Comparison of ENCODE assay signal across 9 mouse cellular contexts in the genomic region with DNA sequence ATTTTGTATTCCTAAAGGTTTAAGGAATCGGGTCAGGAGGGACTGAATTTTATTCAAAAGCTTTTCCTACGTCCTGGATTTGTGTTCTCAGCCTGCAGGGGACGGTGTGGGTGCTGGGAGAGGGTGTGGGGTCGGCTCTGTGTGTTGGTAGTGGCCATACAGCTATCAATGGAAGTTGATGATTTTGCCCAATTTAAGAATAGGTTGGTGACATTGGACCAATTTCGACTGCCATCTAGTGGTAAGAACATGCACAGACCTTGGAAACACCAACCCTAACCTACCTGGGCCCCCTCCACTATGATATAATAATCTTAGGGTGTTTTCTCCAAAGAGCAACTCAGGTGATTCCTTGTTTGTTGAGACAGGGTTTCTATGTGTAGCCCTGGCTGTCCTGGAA. TPM values are rescaled to one million over a fixed set of nuclear protein-coding genes. Genes with fewer than 3 reads are reported as not detected.
DNase-seq lines count a peak whose midpoint lies in the region; ATAC-seq and TF ChIP-seq lines count a peak whose summit lies in the region.
"Had no signal": no experiment of that assay in that cellular context is flagged by ENCODE, and none has a peak within 500 bp of the region (broad histone marks: within the 10 kb centered on the region; RNA-seq: fewer than 3 reads in every experiment).

No protein-coding gene starts in this region.

- no peak overlapping the region for H3K4me2 ChIP-seq in forebrain, embryonic 14.5 days (ENCODE audit: low read length)
- H3K4me2 ChIP-seq in forebrain, embryonic 15.5 days (replicated peaks) = no peak overlapping the region
- no peak overlapping the region for H3K4me2 ChIP-seq in liver, embryonic 11.5 days
- H3K4me2 ChIP-seq in midbrain, postnatal 0 days (ENCODE audit: low read depth, low read length, poor library complexity, severe bottlenecking) = no peak overlapping the region
- H3K4me2 ChIP-seq: neural tube, embryonic 13.5 days had no signal

- ATAC-seq in forebrain, embryonic 14.5 days = no peak
- ATAC-seq in forebrain, embryonic 15.5 days (replicated peaks) = no peak
- ATAC-seq in liver, embryonic 11.5 days (replicated peaks; ENCODE audit: low FRiP score) = no peak
- ATAC-seq in granulocyte monocyte progenitor cell, adult 5-6 weeks (replicated peaks; ENCODE audit: poor library complexity, severe bottlenecking) = peak; percentile 24
- peak; percentile 38; the same call in 1 of the 2 replicates for ATAC-seq in midbrain, postnatal 0 days (ENCODE audit: low FRiP score)

- H3K79me2 ChIP-seq in liver, adult 2 months (ENCODE audit: control insufficient read depth, insufficient read depth, low read length) = no peaks in the 10 kb centered on the region

- no peak overlapping the region for H3K9ac ChIP-seq in forebrain, embryonic 14.5 days (ENCODE audit: low read length)
- H3K9ac ChIP-seq in forebrain, embryonic 15.5 days (replicated peaks) = no peak overlapping the region
- H3K9ac ChIP-seq in liver, adult 2 months (ENCODE audit: low read depth, low read length) = no peak overlapping the region
- H3K9ac ChIP-seq in liver, embryonic 11.5 days (ENCODE audit: low read depth, low read length) = no peak overlapping the region
- no peak overlapping the region for H3K9ac ChIP-seq in midbrain, postnatal 0 days (replicated peaks; ENCODE audit: low read length, poor library complexity, severe bottlenecking)
- H3K9ac ChIP-seq: neural tube, embryonic 13.5 days had no signal

- peak; percentile 69 for DNase-seq in forebrain, embryonic 14.5 days (ENCODE audit: low spot score)
- peak; percentile 41 for DNase-seq in liver, adult 2 months (ENCODE audit: extremely low read depth, low read depth, low spot score)
- no peak for DNase-seq in liver, embryonic 11.5 days (ENCODE audit: low spot score)
- peak; percentile 60 for DNase-seq in R1 (ENCODE audit: low read depth, low spot score)
- peak; percentile 65 for DNase-seq in midbrain, postnatal 0 days (ENCODE audit: low spot score)
- DNase-seq in spleen, postnatal 14 days (ENCODE audit: low spot score in 2 of 2) = no peak

- no peaks in the 10 kb centered on the region for H3K4me1 ChIP-seq in forebrain, embryonic 14.5 days (ENCODE audit: control insufficient read depth, insufficient read depth, low read length)
- H3K4me1 ChIP-seq in forebrain, embryonic 15.5 days = no peaks in the 10 kb centered on the region
- H3K4me1 ChIP-seq in liver, adult 2 months (ENCODE audit: control insufficient read depth, insufficient read depth, low read length) = no peaks in the 10 kb centered on the region
- no peaks in the 10 kb centered on the region for H3K4me1 ChIP-seq in liver, embryonic 11.5 days (replicated peaks; ENCODE audit: control insufficient read depth, insufficient read depth, low read length)
- no peaks in the 10 kb centered on the region for H3K4me1 ChIP-seq in midbrain, postnatal 0 days (ENCODE audit: insufficient read depth, low read length)
- H3K4me1 ChIP-seq: neural tube, embryonic 13.5 days had no signal

- peak; percentile 68 for TF ChIP-seq CTCF in liver, adult 2 months (IDR thresholded peaks at IDR 0.05; ENCODE audit: low read depth, low read length)
- peak; percentile 86 for TF ChIP-seq CTCF in midbrain, postnatal 0 days (IDR thresholded peaks at IDR 0.05)

- no peak overlapping the region for H3K4me3 ChIP-seq in forebrain, embryonic 14.5 days (ENCODE audit: low read depth, low read length)
- H3K4me3 ChIP-seq in forebrain, embryonic 15.5 days = no peak overlapping the region
- H3K4me3 ChIP-seq in liver, adult 2 months (ENCODE audit: insufficient read depth, low read depth, low read length) = no peak overlapping the region
- no peak overlapping the region for H3K4me3 ChIP-seq in liver, embryonic 11.5 days (ENCODE audit: low read depth, low read length)
- no peak overlapping the region for H3K4me3 ChIP-seq in midbrain, postnatal 0 days (ENCODE audit: low read depth, low read length)
- H3K4me3 ChIP-seq: neural tube, embryonic 13.5 days had no signal

- no peaks in the 10 kb centered on the region for H3K27me3 ChIP-seq in forebrain, embryonic 14.5 days (replicated peaks; ENCODE audit: control insufficient read depth, insufficient read depth, low read length)
- H3K27me3 ChIP-seq in forebrain, embryonic 15.5 days = no peaks in the 10 kb centered on the region
- no peaks in the 10 kb centered on the region for H3K27me3 ChIP-seq in liver, adult 2 months (ENCODE audit: control insufficient read depth, insufficient read depth, low read length)
- no peaks in the 10 kb centered on the region for H3K27me3 ChIP-seq in liver, embryonic 11.5 days (replicated peaks; ENCODE audit: control insufficient read depth, insufficient read depth, low read length)
- no peaks in the 10 kb centered on the region for H3K27me3 ChIP-seq in midbrain, postnatal 0 days (ENCODE audit: insufficient read depth, low read length)
- H3K27me3 ChIP-seq: neural tube, embryonic 13.5 days had no signal

- H3K9me3 ChIP-seq in forebrain, embryonic 14.5 days (replicated peaks; ENCODE audit: control insufficient read depth, low read length) = no peaks in the 10 kb centered on the region
- no peaks in the 10 kb centered on the region for H3K9me3 ChIP-seq in forebrain, embryonic 15.5 days
- peaks cover 2% of the 10 kb centered on the region; the same call in 1 of the 2 replicates for H3K9me3 ChIP-seq in liver, embryonic 11.5 days (ENCODE audit: control insufficient read depth, low read length)
- no peaks in the 10 kb centered on the region for H3K9me3 ChIP-seq in midbrain, postnatal 0 days (ENCODE audit: low read length)
- H3K9me3 ChIP-seq: neural tube, embryonic 13.5 days had no signal

- 23% methylated on average over 5 of the region's 5 CpGs for WGBS in forebrain, embryonic 14.5 days
- WGBS in forebrain, embryonic 15.5 days = 28% methylated on average over 5 of the region's 5 CpGs
- WGBS in liver, adult 2 months = 21% methylated on average over 5 of the region's 5 CpGs
- 22% methylated on average over 5 of the region's 5 CpGs for WGBS in liver, embryonic 11.5 days
- WGBS in midbrain, postnatal 0 days = 29% methylated on average over 5 of the region's 5 CpGs

- no peak overlapping the region for H3K27ac ChIP-seq in forebrain, embryonic 14.5 days (ENCODE audit: low read depth, low read length)
- no peak overlapping the region for H3K27ac ChIP-seq in forebrain, embryonic 15.5 days (replicated peaks)
- no peak overlapping the region for H3K27ac ChIP-seq in liver, adult 2 months (replicated peaks; ENCODE audit: insufficient read depth, low read depth, low read length)
- H3K27ac ChIP-seq in liver, embryonic 11.5 days (ENCODE audit: low read depth, low read length) = no peak overlapping the region
- no peak overlapping the region for H3K27ac ChIP-seq in midbrain, postnatal 0 days (ENCODE audit: low read depth, low read length)
- H3K27ac ChIP-seq: neural tube, embryonic 13.5 days had no signal

- H3K36me3 ChIP-seq in forebrain, embryonic 14.5 days (ENCODE audit: control insufficient read depth, insufficient read depth, low read length) = no peaks in the 10 kb centered on the region
- H3K36me3 ChIP-seq in forebrain, embryonic 15.5 days = no peaks in the 10 kb centered on the region
- no peaks in the 10 kb centered on the region for H3K36me3 ChIP-seq in liver, adult 2 months (ENCODE audit: control insufficient read depth, insufficient read depth, low read length)
- H3K36me3 ChIP-seq in liver, embryonic 11.5 days (ENCODE audit: control insufficient read depth, insufficient read depth, low read length) = no peaks in the 10 kb centered on the region
- no peaks in the 10 kb centered on the region for H3K36me3 ChIP-seq in midbrain, postnatal 0 days (ENCODE audit: insufficient read depth, low read length)
- H3K36me3 ChIP-seq: neural tube, embryonic 13.5 days had no signal

- TF ChIP-seq POLR2A in liver, adult 2 months (IDR thresholded peaks at IDR 0.05; ENCODE audit: extremely low read depth, insufficient read depth, low read length) = no peak

RNA-seq across cellular contexts. Expression of a gene that starts 12.3 kb away (rescaled TPM):
- polyA plus RNA-seq in forebrain, embryonic 14.5 days (2014; fragmentation: Nextera tagmentation; extraction: Ambion mirVana) = 19.7 and 19.8 TPM in 2 replicates
- polyA plus RNA-seq in forebrain, embryonic 15.5 days (2015; fragmentation: Nextera tagmentation; extraction: Ambion mirVana) = 18.8 and 19.4 TPM in 2 replicates
- total RNA-seq in liver, adult 2 months (2014; rRNA removed) = 6.8 and 7.7 TPM in 2 replicates
- polyA plus RNA-seq in liver, adult 2 months (2012; rRNA removed) = 9.3 and 9.9 TPM in 2 replicates
- 24.3 and 26.3 TPM in 2 replicates for polyA plus RNA-seq in liver, embryonic 11.5 days (2014; fragmentation: Nextera tagmentation; extraction: Ambion mirVana)
- total RNA-seq in granulocyte monocyte progenitor cell, adult 5-6 weeks (2014; fragmentation: Nextera tagmentation) = 16.3 and 28.7 TPM in 2 replicates
- total RNA-seq in granulocyte monocyte progenitor cell, adult 5-6 weeks (2017) = 25.9 and 28.3 TPM in 2 replicates
- total RNA-seq in midbrain, postnatal 0 days (2014; rRNA removed) = 28.8 and 32.3 TPM in 2 replicates
- polyA plus RNA-seq in midbrain, postnatal 0 days (2015; fragmentation: Nextera tagmentation; extraction: Ambion mirVana) = 9.4 and 9.6 TPM in 2 replicates

RNA-seq across cellular contexts. Expression of a gene that starts 44.0 kb away (rescaled TPM):
- 4.7 and 7.3 TPM in 2 replicates for polyA plus RNA-seq in forebrain, embryonic 14.5 days (2014; fragmentation: Nextera tagmentation; extraction: Ambion mirVana)
- polyA plus RNA-seq in forebrain, embryonic 15.5 days (2015; fragmentation: Nextera tagmentation; extraction: Ambion mirVana) = 10.0 and 10.6 TPM in 2 replicates
- total RNA-seq in liver, adult 2 months (2014; rRNA removed) = 7.0 and 12.6 TPM in 2 replicates
- polyA plus RNA-seq in liver, adult 2 months (2012; rRNA removed) = 8.2 and 13.9 TPM in 2 replicates
- 6.7 and 9.3 TPM in 2 replicates for polyA plus RNA-seq in liver, embryonic 11.5 days (2014; fragmentation: Nextera tagmentation; extraction: Ambion mirVana)
- 14.2 and 44.5 TPM in 2 replicates for total RNA-seq in granulocyte monocyte progenitor cell, adult 5-6 weeks (2014; fragmentation: Nextera tagmentation)
- total RNA-seq in granulocyte monocyte progenitor cell, adult 5-6 weeks (2017) = 9.7 and 13.8 TPM in 2 replicates
- 18.3 and 20.2 TPM in 2 replicates for total RNA-seq in midbrain, postnatal 0 days (2014; rRNA removed)
- polyA plus RNA-seq in midbrain, postnatal 0 days (2015; fragmentation: Nextera tagmentation; extraction: Ambion mirVana) = 8.5 TPM in 2 replicates

RNA-seq across cellular contexts. Expression of a gene that starts 54.7 kb away (rescaled TPM):
- polyA plus RNA-seq in forebrain, embryonic 14.5 days (2014; fragmentation: Nextera tagmentation; extraction: Ambion mirVana) = 12.2 and 16.7 TPM in 2 replicates
- polyA plus RNA-seq in forebrain, embryonic 15.5 days (2015; fragmentation: Nextera tagmentation; extraction: Ambion mirVana) = 23.4 and 26.6 TPM in 2 replicates
- 83.6 and 84.2 TPM in 2 replicates for total RNA-seq in liver, adult 2 months (2014; rRNA removed)
- polyA plus RNA-seq in liver, adult 2 months (2012; rRNA removed) = 58.9 and 66.0 TPM in 2 replicates
- polyA plus RNA-seq in liver, embryonic 11.5 days (2014; fragmentation: Nextera tagmentation; extraction: Ambion mirVana) = 27.5 and 29.6 TPM in 2 replicates
- 34.0 and 37.2 TPM in 2 replicates for total RNA-seq in granulocyte monocyte progenitor cell, adult 5-6 weeks (2014; fragmentation: Nextera tagmentation)
- 34.6 and 34.8 TPM in 2 replicates for total RNA-seq in granulocyte monocyte progenitor cell, adult 5-6 weeks (2017)
- 13.0 and 22.2 TPM in 2 replicates for total RNA-seq in midbrain, postnatal 0 days (2014; rRNA removed)
- 16.5 and 20.6 TPM in 2 replicates for polyA plus RNA-seq in midbrain, postnatal 0 days (2015; fragmentation: Nextera tagmentation; extraction: Ambion mirVana)

Comparison
In these comparisons a context has a peak if more than half of its experiments do, and no peak if none do; other contexts are left out.
1. DNase-seq: peak in forebrain, embryonic 14.5 days (single experiment), liver, adult 2 months (single experiment), R1 (single experiment) and midbrain, postnatal 0 days (single experiment); none in liver, embryonic 11.5 days (single experiment) and spleen, postnatal 14 days (0 of 2).
2. ATAC-seq: peak in granulocyte monocyte progenitor cell, adult 5-6 weeks (single experiment) and midbrain, postnatal 0 days (single experiment); none in forebrain, embryonic 14.5 days (single experiment), forebrain, embryonic 15.5 days (single experiment) and liver, embryonic 11.5 days (single experiment).